ENCODE assay signal across 12 mouse cellular contexts in genomic region chr13:85290651-85291050, GRCm38 (mm10). TPM values are rescaled to one million over a fixed set of nuclear protein-coding genes. Genes with fewer than 3 reads are reported as not detected.
A peak's percentile ranks its signal among the peaks of the same experiment; 100 is the strongest.
DNase-seq lines count a peak whose midpoint lies in the region; ATAC-seq and TF ChIP-seq lines count a peak whose summit lies in the region.
"Had no signal": no experiment of that assay in that cellular context is flagged by ENCODE, and none has a peak within 500 bp of the region (broad histone marks: within the 10 kb centered on the region; RNA-seq: fewer than 3 reads in every experiment).

No protein-coding gene starts in this region.

- ATAC-seq in heart, embryonic 11.5 days (replicated peaks; ENCODE audit: insufficient number of reproducible peaks, low FRiP score, low TSS enrichment): no peak
- no peak for ATAC-seq in liver, embryonic 14.5 days (ENCODE audit: insufficient read depth)
- ATAC-seq in stomach, postnatal 0 days (ENCODE audit: low FRiP score, low TSS enrichment): no peak
- ATAC-seq: intestine, embryonic 15.5 days had no signal

- H3K9me3 ChIP-seq in heart, embryonic 11.5 days (replicated peaks; ENCODE audit: control insufficient read depth, low read length): no peaks in the 10 kb centered on the region
- no peaks in the 10 kb centered on the region for H3K9me3 ChIP-seq in liver, embryonic 14.5 days (ENCODE audit: control insufficient read depth, low read length)
- no peaks in the 10 kb centered on the region for H3K9me3 ChIP-seq in stomach, postnatal 0 days (ENCODE audit: control insufficient read depth, low read length)
- H3K9me3 ChIP-seq: intestine, embryonic 15.5 days had no signal

- no peaks in the 10 kb centered on the region for H3K27me3 ChIP-seq in heart, embryonic 11.5 days (ENCODE audit: control insufficient read depth, insufficient read depth, low read length)
- no peaks in the 10 kb centered on the region for H3K27me3 ChIP-seq in liver, embryonic 14.5 days (ENCODE audit: control insufficient read depth, insufficient read depth, low read length)
- no peaks in the 10 kb centered on the region for H3K27me3 ChIP-seq in stomach, postnatal 0 days (ENCODE audit: control insufficient read depth, insufficient read depth, low read length)
- H3K27me3 ChIP-seq: intestine, embryonic 15.5 days had no signal

- TF ChIP-seq EP300 in liver, embryonic 14.5 days (IDR thresholded peaks at IDR 0.05; ENCODE audit: low read depth): no peak
- TF ChIP-seq EP300 in stomach, postnatal 0 days (optimal IDR thresholded peaks at IDR 0.05): no peak

- no peaks in the 10 kb centered on the region for H3K36me3 ChIP-seq in heart, embryonic 11.5 days (ENCODE audit: control insufficient read depth, insufficient read depth, low read length)
- H3K36me3 ChIP-seq in liver, embryonic 14.5 days (replicated peaks; ENCODE audit: control insufficient read depth, insufficient read depth, low read depth): no peaks in the 10 kb centered on the region
- no peaks in the 10 kb centered on the region for H3K36me3 ChIP-seq in stomach, postnatal 0 days (ENCODE audit: control insufficient read depth, insufficient read depth, low read length)
- H3K36me3 ChIP-seq: intestine, embryonic 15.5 days had no signal

- H3K4me1 ChIP-seq in heart, embryonic 11.5 days (ENCODE audit: control insufficient read depth, insufficient read depth, low read length): no peaks in the 10 kb centered on the region; the same call in 1 of the 2 replicates
- H3K4me1 ChIP-seq in liver, embryonic 14.5 days (replicated peaks; ENCODE audit: control insufficient read depth in 2 of 2, insufficient read depth in 2 of 2, low read length in 1 of 2): 0 out of 4 replicates have a peak, but pooled peaks cover 0 to 3% of the 10 kb centered on the region in 2 experiments
- no peaks in the 10 kb centered on the region for H3K4me1 ChIP-seq in stomach, postnatal 0 days (replicated peaks; ENCODE audit: control insufficient read depth, insufficient read depth)
- H3K4me1 ChIP-seq: intestine, embryonic 15.5 days had no signal

- H3K27ac ChIP-seq in heart, embryonic 11.5 days (ENCODE audit: low read depth, low read length): no peak overlapping the region
- no peak overlapping the region for H3K27ac ChIP-seq in liver, embryonic 14.5 days
- H3K27ac ChIP-seq in stomach, postnatal 0 days (replicated peaks): no peak overlapping the region
- H3K27ac ChIP-seq: intestine, embryonic 15.5 days had no signal

- WGBS in heart, embryonic 11.5 days (ENCODE audit: insufficient replicate concordance): 55% methylated on average over 1 of the region's 1 CpGs
- WGBS in liver, embryonic 14.5 days (ENCODE audit: insufficient replicate concordance): 30% methylated on average over 1 of the region's 1 CpGs
- WGBS in stomach, postnatal 0 days: 57% methylated on average over 1 of the region's 1 CpGs

- intact Hi-C loops in heart, postnatal 10 days (cut with DNase I): no loop called here

- H3K9ac ChIP-seq in heart, embryonic 11.5 days (ENCODE audit: low read depth, low read length): no peak overlapping the region
- 0 out of 2 replicates have a peak overlapping the region, but pooled peaks have one; percentile 25 for H3K9ac ChIP-seq in liver, embryonic 14.5 days (replicated peaks)
- no peak overlapping the region for H3K9ac ChIP-seq in stomach, postnatal 0 days (ENCODE audit: low read length)
- H3K9ac ChIP-seq: intestine, embryonic 15.5 days had no signal

- DNase-seq in heart, postnatal 10 days: no peak
- peak; percentile 4 for DNase-seq in lung, postnatal 25 days (ENCODE audit: low spot score)
- no peak for DNase-seq in lung, postnatal 14 days
- no peak for DNase-seq in liver, embryonic 14.5 days (ENCODE audit: low read depth in 3 of 3, low spot score in 3 of 3)
- no peak for DNase-seq in stomach, postnatal 0 days (ENCODE audit: low spot score)
- DNase-seq in layer of hippocampus, postnatal 14 days (ENCODE audit: low spot score in 2 of 2): no peak
- no peak for DNase-seq in thymus, postnatal 0 days (ENCODE audit: low spot score)
- DNase-seq: cerebellum, adult 11-12 months; spleen, adult 18-20 months; thymus, postnatal 25 days had no signal

- no peak overlapping the region for H3K4me3 ChIP-seq in heart, embryonic 11.5 days (ENCODE audit: low read depth, low read length)
- H3K4me3 ChIP-seq in liver, embryonic 14.5 days (ENCODE audit: insufficient read depth in 1 of 2, low read depth in 2 of 2, low read length in 2 of 2): peak overlapping the region in 1 of 2 experiments; percentile 34; a peak in 2 of 4 replicates
- no peak overlapping the region for H3K4me3 ChIP-seq in stomach, postnatal 0 days (ENCODE audit: low read depth, low read length)
- H3K4me3 ChIP-seq: intestine, embryonic 15.5 days had no signal

- TF ChIP-seq CTCF in liver, embryonic 14.5 days (IDR thresholded peaks at IDR 0.05; ENCODE audit: low read depth): no peak
- no peak for TF ChIP-seq CTCF in stomach, postnatal 0 days (IDR thresholded peaks at IDR 0.05; ENCODE audit: low read depth)

- H3K4me2 ChIP-seq in heart, embryonic 11.5 days: peak overlapping the region; percentile 24
- H3K4me2 ChIP-seq in liver, embryonic 14.5 days (ENCODE audit: low read depth): peak overlapping the region; percentile 75
- peak overlapping the region; percentile 11; the same call in 1 of the 2 replicates for H3K4me2 ChIP-seq in stomach, postnatal 0 days (replicated peaks; ENCODE audit: low read depth)

RNA-seq across cellular contexts. Expression of gene Rasa1, which starts 1.7 kb away (rescaled TPM):
- 38.3 and 42.4 TPM in 2 replicates for polyA plus RNA-seq in heart, embryonic 11.5 days (2014; fragmentation: Nextera tagmentation; extraction: Ambion mirVana)
- 10 to 100 TPM; 41.8 to 48.1 TPM for total RNA-seq in heart, postnatal 10 days (2021)
- 6.1 and 9.2 TPM in 2 replicates for polyA plus RNA-seq in liver, embryonic 14.5 days (2012; rRNA removed)
- polyA plus RNA-seq in liver, embryonic 14.5 days (2014; fragmentation: Nextera tagmentation; extraction: Ambion mirVana): 14.0 and 18.1 TPM in 2 replicates
- 21.9 and 22.8 TPM in 2 replicates for polyA plus RNA-seq in stomach, postnatal 0 days (2015; fragmentation: Nextera tagmentation; extraction: Ambion mirVana)
- 10 to 100 TPM; 66.7 to 68.6 TPM for total RNA-seq in layer of hippocampus, postnatal 14 days (2021)
- 47.5 and 54.7 TPM in 2 replicates for polyA plus RNA-seq in thymus, postnatal 0 days (2015; fragmentation: Nextera tagmentation; extraction: Ambion mirVana)

Comparison
In these comparisons a context has a peak if more than half of its experiments do, and no peak if none do; other contexts are left out.
1. H3K4me2 ChIP-seq: peak in every context shown above with its lines; median percentile 75 in liver, embryonic 14.5 days; 24 in heart, embryonic 11.5 days; 11 in stomach, postnatal 0 days.